Mouse (Mus musculus) E14TG2a.4 (cell line): ENCODE measurements around the gene Agfg1.

Experiments used
- H3K27me3 ChIP-seq: 2 replicates; pipeline ENCODE4 v1.6.1; 2014; ENCODE audit warnings: low read length, control low read depth; ENCODE audit not compliant: insufficient read depth
- H3K36me3 ChIP-seq: 2 replicates; pipeline ENCODE4 v1.6.1; 2014; ENCODE audit warnings: low read length, control low read depth; ENCODE audit not compliant: insufficient read depth
- H3K4me1 ChIP-seq: replicated peaks from 2 replicates; pipeline ENCODE4 v1.6.1; 2014; ENCODE audit warnings: low read depth, low read length, control low read depth
- H3K4me3 ChIP-seq: replicated peaks from 2 replicates; pipeline ENCODE4 v1.5.1; 2014; ENCODE audit warnings: mild to moderate bottlenecking, low read length
- H3K9me3 ChIP-seq: 2 replicates; pipeline ENCODE4 v1.6.1; 2014; ENCODE audit warnings: low read length, control low read depth
- CTCF ChIP-seq: conservative IDR thresholded peaks from 2 replicates; pipeline ENCODE4 v1.5.1; 2014; ENCODE audit warnings: low read length
- NANOG ChIP-seq: IDR thresholded peaks from 2 replicates; pipeline ENCODE4 v1.6.1; 2014; ENCODE audit warnings: borderline replicate concordance, low read length, mixed read lengths
- POU5F1 ChIP-seq: IDR thresholded peaks from 2 replicates; pipeline ENCODE4 v1.6.1; 2014; ENCODE audit warnings: low read length, borderline replicate concordance

The Agfg1 gene

GRCm38 (mm10) chr1:82839296-82839613 is at the start of gene Agfg1:
TSS of gene Agfg1 (plus strand) at chr1:82839483.
- Histone ChIP-seq H3K36me3 (peaks cover 26% of the 10 kb centered on the region), H3K4me1 (peaks cover 62% of the 10 kb centered on the region), H3K9me3 (no peaks in the 10 kb centered on the region), H3K27me3 (no peaks in the 10 kb centered on the region), H3K4me3 (peak within 1 kb of the TSS; percentile 93)
- peak; percentile 46; the same call in 1 of the 2 replicates for TF ChIP-seq CTCF
- TF ChIP-seq NANOG: no peak
- no peak for TF ChIP-seq POU5F1

- no peaks in the 10 kb centered on the region for H3K36me3 ChIP-seq
- no peaks in the 10 kb centered on the region for H3K9me3 ChIP-seq
- 0 out of 2 replicates have a peak, but pooled peaks cover 3% of the 10 kb centered on the region for H3K27me3 ChIP-seq
- H3K4me1 ChIP-seq: 0 out of 2 replicates have a peak, but pooled peaks cover 6% of the 10 kb centered on the region
- TF ChIP-seq NANOG: no peak
- TF ChIP-seq CTCF: no peak
- no peak for TF ChIP-seq POU5F1
- H3K4me3 ChIP-seq: no peak overlapping the region
Observed at GRCm38 (mm10) chr1:82791105-82791504, 48.2 kb upstream of the Agfg1 start.

GRCm38 (mm10) chr1:82792238-82792637 is 47.0 kb upstream of the Agfg1 start:
- H3K4me3 ChIP-seq: no peak overlapping the region
- TF ChIP-seq NANOG (no peak), CTCF (no peak), POU5F1 (no peak)
- H3K9me3 ChIP-seq: no peaks in the 10 kb centered on the region
- H3K27me3 ChIP-seq: 0 out of 2 replicates have a peak, but pooled peaks cover 7% of the 10 kb centered on the region
- H3K36me3 ChIP-seq: no peaks in the 10 kb centered on the region
- 0 out of 2 replicates have a peak, but pooled peaks cover 6% of the 10 kb centered on the region for H3K4me1 ChIP-seq

GRCm38 (mm10) chr1:82793110-82793509 is 46.2 kb upstream of the Agfg1 start:
- H3K27me3 ChIP-seq: 0 out of 2 replicates have a peak, but pooled peaks cover 7% of the 10 kb centered on the region
- no peaks in the 10 kb centered on the region for H3K4me1 ChIP-seq
- no peaks in the 10 kb centered on the region for H3K36me3 ChIP-seq
- TF ChIP-seq CTCF (no peak), POU5F1 (no peak), NANOG (no peak)
- H3K9me3 ChIP-seq: no peaks in the 10 kb centered on the region
- H3K4me3 ChIP-seq: no peak overlapping the region

GRCm38 (mm10) chr1:82793986-82794385 is 45.3 kb upstream of the Agfg1 start:
- Histone ChIP-seq H3K9me3 (no peaks in the 10 kb centered on the region), H3K36me3 (no peaks in the 10 kb centered on the region), H3K27me3 (0 out of 2 replicates have a peak, but pooled peaks cover 7% of the 10 kb centered on the region), H3K4me1 (no peaks in the 10 kb centered on the region), H3K4me3 (no peak overlapping the region)
- no peak for TF ChIP-seq CTCF
- TF ChIP-seq POU5F1: no peak
- no peak for TF ChIP-seq NANOG

GRCm38 (mm10) chr1:82795211-82795610 is 44.1 kb upstream of the Agfg1 start:
- TF ChIP-seq NANOG (no peak), CTCF (no peak), POU5F1 (no peak)
- H3K4me3 ChIP-seq: no peak overlapping the region
- H3K27me3 ChIP-seq: peaks cover 10% of the 10 kb centered on the region
- no peaks in the 10 kb centered on the region for H3K4me1 ChIP-seq
- no peaks in the 10 kb centered on the region for H3K36me3 ChIP-seq
- H3K9me3 ChIP-seq: no peaks in the 10 kb centered on the region

- no peak overlapping the region for H3K4me3 ChIP-seq
Observed at GRCm38 (mm10) chr1:82795702-82796443, 43.4 kb upstream of the Agfg1 start.

GRCm38 (mm10) chr1:82797088-82797487 is 42.2 kb upstream of the Agfg1 start:
- no peak for TF ChIP-seq NANOG
- TF ChIP-seq POU5F1: no peak
- TF ChIP-seq CTCF: no peak
- Histone ChIP-seq H3K27me3 (peaks cover 22% of the 10 kb centered on the region), H3K36me3 (no peaks in the 10 kb centered on the region), H3K4me1 (no peaks in the 10 kb centered on the region), H3K9me3 (no peaks in the 10 kb centered on the region), H3K4me3 (no peak overlapping the region)

More at GRCm38 (mm10) chr1:82795702-82796443, 43.4 kb upstream of the Agfg1 start:
- Histone ChIP-seq H3K4me1 (no peaks in the 10 kb centered on the region), H3K9me3 (no peaks in the 10 kb centered on the region), H3K27me3 (peaks cover 14% of the 10 kb centered on the region), H3K36me3 (no peaks in the 10 kb centered on the region)
- TF ChIP-seq NANOG (no peak), POU5F1 (no peak), CTCF (no peak)
